Mouse (Mus musculus) CH12.LX (cell line): ENCODE results near the gene Marveld2. TPM values are rescaled to one million over a fixed set of nuclear protein-coding genes. Genes with fewer than 3 reads are reported as not detected.

Source experiments
- DNase-seq: peaks from one replicate; pipeline ENCODE4 v3.0.0-alpha.2; 2013; ENCODE audit errors: extremely low read depth
- H3K27ac ChIP-seq: 2 replicates; pipeline ENCODE4 v1.5.1; 2012; ENCODE audit warnings: low read depth, mild to moderate bottlenecking, control low read depth, moderate library complexity; ENCODE audit not compliant: insufficient read depth
- H3K27me3 ChIP-seq: replicated peaks from 2 replicates; pipeline ENCODE3; 2012; ENCODE audit warnings: inconsistent platforms
- H3K36me3 ChIP-seq, 2 experiments: replicated peaks in 1 of 2; 2 replicates each; pipeline versions ENCODE3 to v1.6.1; 2012; ENCODE audit warnings: inconsistent platforms in 1 of 2, low read length in 1 of 2, mild to moderate bottlenecking in 1 of 2, mixed read lengths in 1 of 2, moderate library complexity in 1 of 2; ENCODE audit not compliant: control insufficient read depth in 1 of 2, insufficient read depth in 1 of 2
- H3K4me1 ChIP-seq, 2 experiments: 2 replicates each; pipeline ENCODE4 v1.6.1; 2012; ENCODE audit warnings: inconsistent platforms in 1 of 2, moderate library complexity in 1 of 2; ENCODE audit not compliant: insufficient read depth in 2 of 2, control insufficient read depth in 1 of 2
- H3K4me2 ChIP-seq: 2 replicates; pipeline ENCODE4 v1.6.1; 2012; ENCODE audit warnings: low read depth, mild to moderate bottlenecking, control low read depth; ENCODE audit not compliant: poor library complexity, insufficient read depth, severe bottlenecking
- H3K4me3 ChIP-seq, 3 experiments: fragments of 150-350 bp in 1 of 3; sonication (generic) in 1 of 3; replicated peaks in 1 of 3; 2 replicates each; pipeline versions ENCODE3 to v1.5.1; 2011 to 2012; ENCODE audit warnings: low read depth in 2 of 3, low read length in 2 of 3, mild to moderate bottlenecking in 2 of 3, moderate library complexity in 2 of 3, control low read depth in 1 of 3, improper control_type of control experiment in 1 of 3, inconsistent platforms in 1 of 3, mixed read lengths in 1 of 3; ENCODE audit not compliant: poor library complexity in 1 of 3
- H3K79me2 ChIP-seq: replicated peaks from 2 replicates; pipeline ENCODE4 v1.6.1; 2012; ENCODE audit warnings: mild to moderate bottlenecking, moderate library complexity; ENCODE audit not compliant: control insufficient read depth, poor library complexity, insufficient read depth, severe bottlenecking; ENCODE audit errors: extremely low read depth
- H3K9ac ChIP-seq: 2 replicates; pipeline ENCODE4 v1.6.1; 2012; ENCODE audit warnings: low read depth, mild to moderate bottlenecking, control low read depth, moderate library complexity; ENCODE audit not compliant: insufficient read depth
- H3K9me3 ChIP-seq: replicated peaks from 2 replicates; pipeline ENCODE3; 2012; ENCODE audit warnings: low read length, inconsistent platforms, mixed read lengths
- BHLHE40 ChIP-seq: IDR thresholded peaks from 2 replicates; pipeline ENCODE4 v1.6.1; 2011; ENCODE audit warnings: mild to moderate bottlenecking, low read depth, low read length, improper control_type of control experiment
- CHD1 ChIP-seq: IDR thresholded peaks from 2 replicates; pipeline ENCODE4 v1.6.1; 2012; ENCODE audit warnings: low read depth, low read length, improper control_type of control experiment, inconsistent platforms
- CHD2 ChIP-seq: IDR thresholded peaks from 2 replicates; pipeline ENCODE4 v1.6.1; 2011; ENCODE audit warnings: low read length, improper control_type of control experiment
- CTCF ChIP-seq, 2 experiments: IDR thresholded peaks in 1 of 2; conservative IDR thresholded peaks in 1 of 2; 2 replicates each; pipeline ENCODE4 v1.5.1; 2011 to 2012; ENCODE audit warnings: low read depth in 2 of 2, low read length in 2 of 2, improper control_type of control experiment in 1 of 2, inconsistent platforms in 1 of 2, mild to moderate bottlenecking in 1 of 2, moderate library complexity in 1 of 2
- E2F4 ChIP-seq: IDR thresholded peaks from 2 replicates; pipeline ENCODE4 v1.6.1; 2011; ENCODE audit warnings: low read depth, low read length, improper control_type of control experiment; ENCODE audit not compliant: insufficient replicate concordance
- ELF1 ChIP-seq: IDR thresholded peaks from 2 replicates; pipeline ENCODE4 v1.6.1; 2014; ENCODE audit warnings: low read depth, mild to moderate bottlenecking, inconsistent platforms, low read length, improper control_type of control experiment
- EP300 ChIP-seq: IDR thresholded peaks from 2 replicates; pipeline ENCODE4 v1.6.1; 2011; ENCODE audit warnings: low read length, improper control_type of control experiment
- ETS1 ChIP-seq: conservative IDR thresholded peaks from 2 replicates; pipeline ENCODE4 v1.6.1; 2012; ENCODE audit warnings: low read depth, mild to moderate bottlenecking, inconsistent platforms, low read length, improper control_type of control experiment, moderate library complexity
- HCFC1 ChIP-seq: IDR thresholded peaks from 2 replicates; pipeline ENCODE4 v1.6.1; 2012; ENCODE audit warnings: low read depth, mild to moderate bottlenecking, inconsistent platforms, low read length, improper control_type of control experiment
- IRF4 ChIP-seq: IDR thresholded peaks from 2 replicates; pipeline ENCODE4 v1.6.1; 2014; ENCODE audit warnings: low read depth, mild to moderate bottlenecking, inconsistent platforms, low read length, improper control_type of control experiment
- JUN ChIP-seq: IDR thresholded peaks from 2 replicates; pipeline ENCODE4 v1.6.1; 2011; ENCODE audit warnings: low read depth, mild to moderate bottlenecking, low read length, improper control_type of control experiment, moderate library complexity; ENCODE audit not compliant: insufficient read depth
- JUND ChIP-seq: conservative IDR thresholded peaks from 2 replicates; pipeline ENCODE4 v1.6.1; 2011; ENCODE audit warnings: low read depth, low read length, improper control_type of control experiment
- KAT2A ChIP-seq: IDR thresholded peaks from 2 replicates; pipeline ENCODE4 v1.6.1; 2012; ENCODE audit warnings: low read length, improper control_type of control experiment, inconsistent platforms; ENCODE audit not compliant: insufficient replicate concordance
- MAZ ChIP-seq: IDR thresholded peaks from 2 replicates; pipeline ENCODE4 v1.6.1; 2012; ENCODE audit warnings: low read depth, mild to moderate bottlenecking, inconsistent platforms, low read length, improper control_type of control experiment, moderate library complexity
- MEF2A ChIP-seq: IDR thresholded peaks from 2 replicates; pipeline ENCODE4 v1.6.1; 2014; ENCODE audit warnings: low read depth, mild to moderate bottlenecking, inconsistent platforms, low read length, improper control_type of control experiment, borderline replicate concordance
- MYC ChIP-seq: IDR thresholded peaks from 2 replicates; pipeline ENCODE4 v1.6.1; 2011; ENCODE audit warnings: low read depth, mild to moderate bottlenecking, improper control_type of control experiment, low read length
- NELFE ChIP-seq: IDR thresholded peaks from 2 replicates; pipeline ENCODE4 v1.6.1; 2011; ENCODE audit warnings: low read depth, low read length, improper control_type of control experiment
- NRF1 ChIP-seq: IDR thresholded peaks from 2 replicates; pipeline ENCODE4 v1.6.1; 2014; ENCODE audit warnings: low read depth, mild to moderate bottlenecking, inconsistent platforms, low read length, improper control_type of control experiment, moderate library complexity
- PAX5 ChIP-seq: IDR thresholded peaks from 2 replicates; pipeline ENCODE4 v1.6.1; 2012; ENCODE audit warnings: low read length, inconsistent platforms, mixed read lengths
- POLR2AphosphoS2 ChIP-seq: IDR thresholded peaks from 2 replicates; pipeline ENCODE4 v1.6.1; 2011; ENCODE audit warnings: low read depth, low read length, improper control_type of control experiment
- RAD21 ChIP-seq: IDR thresholded peaks from 2 replicates; pipeline ENCODE4 v1.6.1; 2011; ENCODE audit warnings: low read depth, mild to moderate bottlenecking, low read length, improper control_type of control experiment, moderate library complexity
- SIN3A ChIP-seq: IDR thresholded peaks from 2 replicates; pipeline ENCODE4 v1.6.1; 2012; ENCODE audit warnings: low read length, improper control_type of control experiment, inconsistent platforms
- SMC3 ChIP-seq: IDR thresholded peaks from 2 replicates; pipeline ENCODE4 v1.6.1; 2011; ENCODE audit warnings: low read depth, low read length, improper control_type of control experiment
- TBP ChIP-seq: conservative IDR thresholded peaks from 2 replicates; pipeline ENCODE4 v1.6.1; 2011; ENCODE audit warnings: low read depth, low read length, improper control_type of control experiment
- TCF12 ChIP-seq: IDR thresholded peaks from 2 replicates; pipeline ENCODE4 v1.6.1; 2014; ENCODE audit warnings: low read depth, mild to moderate bottlenecking, inconsistent platforms, low read length, improper control_type of control experiment
- USF1 ChIP-seq: IDR thresholded peaks from 2 replicates; pipeline ENCODE4 v1.6.1; 2014; ENCODE audit warnings: low read depth, mild to moderate bottlenecking, inconsistent platforms, low read length, improper control_type of control experiment
- ZKSCAN1 ChIP-seq: IDR thresholded peaks from 2 replicates; pipeline ENCODE4 v1.6.1; 2012; ENCODE audit warnings: low read depth, inconsistent platforms, low read length, improper control_type of control experiment, borderline replicate concordance
- ZMIZ1 ChIP-seq: IDR thresholded peaks from 2 replicates; pipeline ENCODE4 v1.6.1; 2012; ENCODE audit warnings: low read depth, mild to moderate bottlenecking, inconsistent platforms, low read length, improper control_type of control experiment
- dilution Hi-C: fragments of 300-500 bp; cut with MboI; formaldehyde crosslinking; loops from 2 replicates; pipeline ENCODE4 v1.14.3; 2020; ENCODE audit warnings: low sequenced_read_pairs; ENCODE audit not compliant: extremely low pct_unique_long_range_greater_than_20kb, extremely low pct_ligation_motif_present
- in situ Hi-C: fragments of 300-500 bp; cut with MboI; formaldehyde crosslinking; loops from 3 replicates; pipeline ENCODE4 v1.14.3; 2019; ENCODE audit warnings: low sequenced_read_pairs, low pct_ligation_motif_present, low pct_unique_long_range_greater_than_20kb, mixed read lengths
- polyA plus RNA-seq: library from polyadenylated mRNA; unstranded; fragments of >175 nt; gene quantifications from 2 replicates; pipeline ENCODE4 v1.2.1, GENCODE M21; 2012; ENCODE audit warnings: low read depth; ENCODE audit not compliant: insufficient read length
- total RNA-seq, 2 experiments: library from RNA; depleted of rRNA; stranded (reverse); fragments of 300-350 nt in 1 of 2; fragments of >200 nt in 1 of 2; gene quantifications; 2 replicates each; pipeline ENCODE4 v1.2.3; 2012 to 2014

Marveld2 gene
- total and polyA plus RNA-seq, 3 experiments = 0.13 to 1.9 (median 0.27) TPM

DNA sequence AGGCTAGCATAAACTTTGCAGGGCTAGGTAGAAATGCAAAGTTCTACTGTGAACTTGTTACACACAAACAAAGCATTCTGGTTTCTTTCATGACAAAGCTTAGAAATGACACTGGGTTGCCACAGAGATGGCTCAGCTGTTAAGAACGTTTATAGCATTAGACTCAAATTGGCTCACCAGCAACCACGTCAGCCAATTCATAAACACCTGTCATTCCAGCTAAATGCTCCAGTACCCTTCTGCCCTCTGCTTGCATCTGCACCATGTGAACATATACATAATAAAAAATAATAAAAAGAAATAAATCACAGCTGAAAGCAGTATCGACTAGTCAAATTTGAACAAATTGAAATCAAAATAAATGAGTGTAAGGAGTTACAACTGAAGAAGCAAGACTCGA lies 5.5 kb upstream of the Marveld2 start:
- H3K4me3 ChIP-seq = no peak overlapping the region
- H3K79me2 ChIP-seq = no peaks in the 10 kb centered on the region
- H3K9me3 ChIP-seq = no peaks in the 10 kb centered on the region
- H3K27ac ChIP-seq = no peak overlapping the region
- TF ChIP-seq CTCF (conservative IDR thresholded peaks at IDR 0.05 in 1 of 2, IDR thresholded peaks at IDR 0.05 in 1 of 2; ENCODE audit: low read depth in 2 of 2, low read length in 2 of 2) = no peak
- TF ChIP-seq NELFE = no peak
- no peak for TF ChIP-seq KAT2A
- no peak for TF ChIP-seq RAD21
- no peak for TF ChIP-seq IRF4
- TF ChIP-seq TCF12 = no peak
- no peak for TF ChIP-seq POLR2AphosphoS2
- TF ChIP-seq ZMIZ1 = no peak
- no peak for TF ChIP-seq ELF1
- no peak for TF ChIP-seq ETS1
- no peak for TF ChIP-seq MAZ
- TF ChIP-seq NRF1 = no peak
- no peak for TF ChIP-seq MYC
- TF ChIP-seq HCFC1 = no peak
- no peak for TF ChIP-seq USF1
- in situ Hi-C loops = no loop called here
- no peak for DNase-seq
- H3K4me2 ChIP-seq = no peak overlapping the region
- H3K27me3 ChIP-seq = no peaks in the 10 kb centered on the region
- no peak overlapping the region for H3K9ac ChIP-seq
- H3K4me1 ChIP-seq = no peaks in the 10 kb centered on the region
- dilution Hi-C loops = no loop called here
- peaks cover 33 to 66% of the 10 kb centered on the region in 2 experiments for H3K36me3 ChIP-seq

GRCm38 (mm10) chr13:100617583-100617982 lies 812 bp upstream of the Marveld2 start:
- H3K79me2 ChIP-seq = no peaks in the 10 kb centered on the region
- in situ Hi-C loops (no loop called here), dilution Hi-C loops (no loop called here)
- DNase-seq = no peak
- no peaks in the 10 kb centered on the region for H3K4me1 ChIP-seq
- H3K9me3 ChIP-seq = peaks cover 3% of the 10 kb centered on the region
- TF ChIP-seq PAX5 (no peak), SMC3 (no peak), MYC (no peak), SIN3A (no peak), USF1 (no peak), IRF4 (no peak), JUN (no peak), NRF1 (no peak), MEF2A (no peak), BHLHE40 (no peak), TCF12 (no peak), JUND (no peak), TBP (no peak), EP300 (no peak), E2F4 (no peak), CHD2 (no peak), ZKSCAN1 (no peak), CHD1 (no peak)
- no peak overlapping the region for H3K9ac ChIP-seq
- H3K4me2 ChIP-seq = no peak overlapping the region
- H3K36me3 ChIP-seq = peaks cover 22 to 55% of the 10 kb centered on the region in 2 experiments
- H3K4me3 ChIP-seq = no peak overlapping the region
- H3K27ac ChIP-seq = no peak overlapping the region
- H3K27me3 ChIP-seq = no peaks in the 10 kb centered on the region
